Mouse (Mus musculus) heart, postnatal 0 days (tissue): ENCODE results near the gene Rbm20.

Experiments
- CTCF ChIP-seq: IDR thresholded peaks from 2 replicates; pipeline ENCODE4 v1.5.1; 2016; ENCODE audit warnings: antibody characterized with exemption, control low read depth, low read depth
- EP300 ChIP-seq: IDR thresholded peaks from 2 replicates; pipeline ENCODE4 v1.6.1; 2016; ENCODE audit warnings: antibody characterized with exemption, low read depth

GRCm38 (mm10) chr19:53697376-53698126, 20.4 kb downstream of the Rbm20 start:
- no peak for TF ChIP-seq CTCF
- peak; percentile 60 for TF ChIP-seq EP300
